In the genomic region with DNA sequence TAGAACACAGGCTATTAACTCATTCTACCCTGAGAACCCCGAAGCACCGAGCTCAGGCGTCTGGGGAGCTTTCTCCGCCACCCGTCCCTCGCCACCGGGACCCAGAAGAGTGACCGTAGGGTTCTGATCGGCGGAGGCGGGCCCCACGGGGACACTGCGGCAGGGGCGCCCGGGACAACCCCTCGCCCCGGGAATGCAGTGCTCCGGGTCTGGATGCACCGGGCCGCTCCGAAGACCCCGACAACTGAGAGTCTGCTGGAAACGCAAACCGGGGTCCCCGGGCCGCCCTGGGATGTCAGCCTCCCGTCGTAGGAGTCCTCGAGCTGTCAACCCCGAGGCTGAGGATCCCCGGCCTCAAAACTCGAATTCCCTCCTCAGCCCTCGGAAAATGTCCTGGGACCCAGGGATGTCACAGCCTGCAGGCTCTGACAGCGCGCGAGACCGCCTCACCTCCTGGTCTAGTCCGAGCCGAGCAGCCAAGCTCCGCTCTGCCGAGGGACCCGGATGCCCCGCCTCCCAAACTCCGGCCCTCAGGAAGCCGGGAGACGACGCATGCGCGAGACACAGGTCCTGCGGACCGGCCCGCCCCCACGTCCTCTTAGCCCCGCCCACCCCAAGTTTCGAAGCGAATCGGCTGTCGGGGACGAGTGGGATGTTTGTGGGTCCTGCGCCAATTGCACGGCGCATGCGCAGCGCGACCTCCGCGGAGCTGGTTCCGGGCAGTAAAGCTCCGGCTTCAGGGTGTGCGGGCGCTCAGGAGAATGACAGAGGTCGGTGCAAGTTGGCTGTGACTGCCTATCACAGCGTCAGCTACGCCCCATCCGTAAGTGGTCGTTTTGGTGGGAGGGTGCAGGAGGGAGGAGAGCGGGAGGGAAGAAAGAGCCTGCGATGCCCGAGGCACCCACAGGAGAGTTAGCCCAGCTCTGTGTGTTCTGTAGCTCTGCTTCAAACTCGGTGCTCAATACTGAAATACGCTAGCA, we compare ENCODE assay signal across 2 mouse cellular contexts.
TF ChIP-seq lines count a peak whose summit lies in the region.

Gene Heatr5b (minus strand): TSS at position 509 of the 980 bp plus-strand sequence.
Gene Gpatch11 (plus strand): TSS at position 712 of the 980 bp plus-strand sequence.

TF ChIP-seq in C2C12, 6 proteins besides CTCF, POLR2A, EP300 and RAD21 (continued from another document):
- TF ChIP-seq MYOG (IDR thresholded peaks at IDR 0.05; ENCODE audit: control insufficient read depth, extremely low read depth, insufficient read length) (no peak), FOSL1 (IDR thresholded peaks at IDR 0.05; ENCODE audit: insufficient read depth, low read length, poor library complexity, severe bottlenecking) (no peak), MAX (IDR thresholded peaks at IDR 0.05) (no peak), MYOD1 (IDR thresholded peaks at IDR 0.05; ENCODE audit: control insufficient read depth, insufficient read length, low read depth) (no peak), CEBPB (IDR thresholded peaks at IDR 0.05; ENCODE audit: low read depth) (no peak)

TF ChIP-seq in myocyte, 11 proteins besides CTCF, POLR2A, EP300 and RAD21 (continued from another document):
- no peak for TF ChIP-seq E2F4 (IDR thresholded peaks at IDR 0.05; ENCODE audit: insufficient read depth)
- no peak for TF ChIP-seq MYOD1 (IDR thresholded peaks at IDR 0.05; ENCODE audit: control insufficient read depth in 1 of 3, insufficient read length in 2 of 3, low read depth in 2 of 3)
- peak; percentile 14 for TF ChIP-seq SRF (IDR thresholded peaks at IDR 0.05; ENCODE audit: control insufficient read depth, insufficient read length, low read depth)
- no peak for TF ChIP-seq TCF12 (IDR thresholded peaks at IDR 0.05; ENCODE audit: insufficient read depth, poor library complexity, severe bottlenecking)
- no peak for TF ChIP-seq TCF3 (IDR thresholded peaks at IDR 0.05; ENCODE audit: insufficient read length, low read depth)
- no peak for TF ChIP-seq CEBPB (IDR thresholded peaks at IDR 0.05; ENCODE audit: insufficient read depth, poor library complexity, severe bottlenecking)
- TF ChIP-seq MYOG (IDR thresholded peaks at IDR 0.05; ENCODE audit: control insufficient read depth in 1 of 3, insufficient read depth in 1 of 3, insufficient read length in 2 of 3, low read depth in 2 of 3): peak in 1 of 3 experiments; percentile 1
- TF ChIP-seq REST (IDR thresholded peaks at IDR 0.05; ENCODE audit: insufficient read depth, insufficient read length): peak; percentile 3
- no peak for TF ChIP-seq USF1 (IDR thresholded peaks at IDR 0.05; ENCODE audit: low read depth)
- no peak for TF ChIP-seq MAX (IDR thresholded peaks at IDR 0.05; ENCODE audit: low read depth)
